Mouse (Mus musculus): Measurements from ENCODE around the gene Tmem19.

Gene Tmem19

DNA sequence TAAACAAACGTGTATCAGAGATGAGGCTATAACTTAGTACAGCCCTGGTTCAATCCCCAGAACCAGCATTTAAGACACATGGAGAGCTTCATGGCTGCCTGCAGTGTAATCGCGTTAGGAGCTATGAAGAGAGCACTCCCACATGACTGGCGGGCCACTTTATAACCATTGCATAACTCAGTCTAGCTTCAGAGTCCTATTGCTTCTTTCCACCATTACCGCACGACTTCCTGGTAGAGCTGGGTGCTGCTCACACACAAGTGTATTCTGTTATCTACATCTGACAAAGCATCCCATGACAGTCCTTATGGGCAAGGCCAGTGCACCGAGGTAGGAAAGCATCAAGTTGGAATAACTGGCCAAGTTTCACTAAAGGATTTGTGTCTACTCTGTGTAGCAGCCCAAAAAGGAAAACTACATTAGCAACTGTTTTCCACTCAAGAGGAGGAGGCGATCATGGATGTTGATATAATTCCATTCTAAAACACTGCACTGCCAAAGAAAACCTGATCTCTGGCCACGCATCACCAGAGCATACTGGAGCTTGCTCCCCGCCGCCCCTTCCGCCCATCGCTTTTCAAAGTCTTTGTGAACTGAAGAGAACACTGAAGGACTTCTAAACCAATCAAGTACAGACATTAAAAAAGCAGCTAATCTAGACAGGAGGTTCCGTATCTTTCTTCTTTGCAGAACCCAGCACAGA lies 50.9 kb downstream of the Tmem19 start:
- no peak for DNase-seq (ENCODE audit: low read depth, low spot score)

DNA sequence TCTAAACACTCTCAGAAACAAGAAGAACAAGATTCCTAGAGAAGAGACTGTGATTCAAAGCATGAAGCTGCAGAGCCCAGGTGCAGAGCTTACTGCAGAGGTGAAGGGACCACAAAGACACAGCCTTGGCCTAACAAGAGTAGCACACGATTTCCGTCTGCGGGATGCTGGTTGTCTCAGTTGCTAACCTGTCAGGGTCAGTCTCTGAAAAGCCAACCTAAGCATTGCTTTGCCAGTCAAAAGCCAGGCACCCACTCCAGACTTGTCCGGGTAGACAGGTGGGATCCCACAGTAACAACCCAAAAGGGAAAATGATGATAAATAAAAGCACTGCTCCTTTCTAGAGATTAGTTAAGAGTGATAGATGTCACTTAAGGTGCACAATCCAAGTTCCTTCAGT lies 53.1 kb downstream of the Tmem19 start:
- no peak for DNase-seq (ENCODE audit: low read depth, low spot score)

DNA sequence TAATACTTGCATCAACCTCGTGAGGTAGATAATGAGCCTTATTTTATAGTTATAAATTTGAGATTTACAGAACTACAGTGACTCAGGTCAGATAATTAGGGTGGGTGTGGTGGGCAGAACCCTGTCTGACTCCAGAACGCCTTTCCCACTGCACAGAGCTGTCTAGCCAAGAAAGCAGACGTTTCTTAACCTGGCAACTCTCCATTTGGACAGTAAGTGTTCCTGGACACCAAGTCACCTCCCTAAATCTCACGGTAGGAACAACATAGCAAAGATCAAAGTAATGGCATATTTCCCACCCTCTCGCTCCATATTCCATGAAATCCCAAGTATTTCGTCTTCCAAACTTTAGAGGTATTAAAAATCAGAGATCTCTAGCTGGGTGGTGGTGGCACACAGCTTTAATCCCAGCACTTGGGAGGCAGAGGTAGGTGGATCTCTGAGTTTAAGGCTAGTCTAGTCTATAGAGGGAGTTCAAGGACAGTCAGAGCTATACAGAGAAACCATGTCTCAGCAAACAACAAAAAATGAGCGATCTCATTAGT lies 54.9 kb downstream of the Tmem19 start:
- DNase-seq (ENCODE audit: low read depth, low spot score) = no peak

DNA sequence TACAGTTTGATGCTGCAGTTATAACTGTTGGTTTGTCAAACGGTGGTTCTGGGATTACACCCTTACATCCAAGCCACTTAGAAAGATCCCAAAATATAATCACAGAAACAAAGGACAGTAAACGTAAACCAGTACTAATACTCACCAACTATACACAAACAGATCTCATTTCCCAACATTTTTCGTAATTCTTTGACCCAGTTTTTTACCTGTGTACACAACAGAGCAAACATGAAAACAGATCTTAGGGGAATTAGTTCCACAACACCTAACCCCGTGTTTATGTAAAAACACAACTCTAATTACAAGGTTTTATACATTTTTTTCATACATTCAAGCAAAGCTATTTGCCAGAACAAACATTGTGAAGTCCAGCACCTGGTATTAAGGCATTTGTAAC lies 63.6 kb downstream of the Tmem19 start:
- no peak for DNase-seq (ENCODE audit: low read depth, low spot score)

DNA sequence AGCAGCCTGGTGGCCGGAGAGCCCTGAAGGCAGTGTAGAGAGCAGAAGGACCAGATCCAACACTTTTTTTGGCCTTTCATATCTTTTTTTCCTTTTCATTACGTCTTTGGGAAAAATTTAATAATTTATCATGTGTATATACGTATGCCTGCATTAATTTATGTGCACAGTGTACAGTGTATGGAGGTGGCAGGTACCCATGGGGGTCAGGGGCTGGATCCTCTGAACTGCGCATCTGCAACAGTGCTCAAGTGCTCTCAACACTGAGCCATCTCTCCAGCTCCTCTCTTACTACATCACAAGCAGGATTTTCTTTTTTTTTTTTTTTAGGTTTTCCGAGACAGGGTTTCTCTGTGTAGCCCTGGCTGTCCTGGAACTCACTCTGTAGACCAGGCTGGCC lies 64.7 kb downstream of the Tmem19 start:
- no peak for DNase-seq (ENCODE audit: low read depth, low spot score)

DNA sequence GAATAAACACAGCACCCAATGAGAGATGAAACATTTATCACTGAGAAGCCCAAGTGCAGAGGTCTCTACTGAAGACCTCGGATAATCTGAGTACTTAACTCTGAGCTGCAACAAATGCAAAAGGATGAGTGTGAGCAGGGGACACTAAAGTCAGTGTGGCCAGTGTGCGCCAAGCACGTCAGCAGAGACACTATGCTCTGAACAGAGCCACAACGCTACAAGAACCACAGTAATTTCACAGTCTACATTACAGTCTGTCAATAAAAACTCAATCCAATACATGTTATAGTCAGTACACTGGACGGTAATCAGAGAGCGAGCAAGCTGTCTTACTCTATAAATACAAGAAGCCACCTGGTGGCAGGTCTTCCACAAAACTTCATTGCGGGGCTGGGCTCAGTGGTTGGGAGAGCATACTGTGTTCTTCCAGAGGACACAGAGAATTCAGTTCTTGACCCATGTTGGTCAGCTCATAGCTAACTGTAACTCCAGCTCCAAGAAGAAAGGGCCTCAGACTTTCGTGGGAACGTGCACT lies 65.8 kb downstream of the Tmem19 start:
- DNase-seq (ENCODE audit: low read depth, low spot score) = peak; percentile 14

DNA sequence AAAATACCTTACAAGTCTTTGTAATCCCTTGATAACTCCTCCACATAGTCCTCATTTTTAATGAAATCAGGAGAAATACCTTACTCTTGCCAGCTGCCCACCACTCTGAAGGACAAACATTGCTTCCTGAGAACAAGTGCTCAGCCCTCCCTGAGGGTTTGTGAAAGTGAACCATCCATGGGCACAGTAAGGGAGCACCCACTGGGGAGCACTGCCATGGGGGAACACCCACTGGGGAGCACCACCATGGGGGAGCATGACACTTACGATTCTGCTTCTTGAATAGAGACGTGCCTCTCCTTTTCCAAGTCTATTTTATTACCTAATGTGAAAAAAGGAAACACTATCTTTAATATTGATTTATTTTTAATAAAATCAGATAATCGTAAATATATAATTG lies 67.1 kb downstream of the Tmem19 start:
- no peak for DNase-seq (ENCODE audit: low read depth, low spot score)

DNA sequence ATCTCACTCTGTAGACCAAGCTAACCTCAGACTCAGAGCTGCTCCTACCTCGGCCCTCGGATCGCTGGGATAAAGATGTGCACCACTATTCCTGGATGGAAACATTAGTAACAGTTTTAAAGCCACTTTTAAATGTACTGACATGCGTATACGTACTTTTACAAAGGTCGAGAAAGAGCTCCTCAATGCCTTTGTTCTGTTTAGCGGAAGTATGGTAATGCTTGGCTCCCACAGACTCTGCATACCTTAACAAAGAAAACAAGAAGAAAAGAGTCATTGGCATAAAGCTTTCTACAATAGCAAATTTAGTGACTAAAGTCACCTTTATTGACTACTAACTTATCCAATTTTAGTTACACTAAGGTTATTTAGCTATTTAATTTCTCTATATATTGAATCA lies 67.6 kb downstream of the Tmem19 start:
- DNase-seq (ENCODE audit: low read depth, low spot score) = no peak

DNA sequence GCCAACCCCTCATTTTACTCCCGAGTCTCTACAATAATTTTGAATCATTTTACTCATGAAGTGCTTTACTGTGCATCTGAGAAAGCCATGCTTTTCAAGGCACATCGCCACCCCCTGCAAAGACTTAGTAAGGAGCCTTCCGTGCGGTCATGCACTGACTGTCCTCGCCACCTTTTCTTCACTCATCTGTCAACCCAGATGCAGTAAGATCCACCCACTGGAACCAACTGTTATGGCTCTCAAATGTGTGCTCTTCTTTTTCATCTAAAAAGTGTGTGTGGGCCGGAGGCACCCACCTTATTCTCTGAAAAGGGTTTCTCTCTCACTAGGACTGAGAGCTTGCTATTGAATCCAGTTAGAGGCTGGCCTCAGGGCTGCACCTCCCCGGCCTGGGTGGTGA lies 68.4 kb downstream of the Tmem19 start:
- no peak for DNase-seq (ENCODE audit: low read depth, low spot score)

DNA sequence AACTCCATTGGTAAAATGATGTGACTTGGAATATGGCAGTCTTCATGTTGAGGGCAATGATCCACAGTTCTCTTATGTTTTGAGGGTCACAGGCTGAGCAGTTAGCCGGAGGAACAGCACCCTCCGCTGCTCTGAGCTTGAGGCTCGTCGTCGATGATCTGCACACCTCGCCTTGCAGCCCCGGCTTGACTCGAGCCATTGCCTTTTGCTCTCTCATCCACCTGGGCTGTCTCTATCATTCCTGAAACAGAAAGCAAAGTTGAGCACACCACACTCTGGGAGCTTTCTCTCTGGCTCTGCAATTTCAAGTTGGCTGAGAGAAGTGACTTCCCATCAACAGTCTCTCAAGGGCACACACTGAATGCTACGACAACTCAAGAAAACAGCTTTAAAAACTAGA lies 71.6 kb downstream of the Tmem19 start:
- no peak for DNase-seq (ENCODE audit: low read depth, low spot score)
